Mouse (Mus musculus): ENCODE measurements around the gene Msi2. TPM values are rescaled to one million over a fixed set of nuclear protein-coding genes. Genes with fewer than 3 reads are reported as not detected.

Msi2 gene
- total RNA-seq, 1 experiment from 2014 or later, result 189 TPM

- DNase-seq, result no peak
These were observed 281.7 kb downstream of the Msi2 start for GRCm38 (mm10) chr11:88436596-88436995.

GRCm38 (mm10) chr11:88435543-88435942 is 282.8 kb downstream of the Msi2 start:
- DNase-seq, result no peak

- no peak for DNase-seq
These were observed 286.7 kb downstream of the Msi2 start for GRCm38 (mm10) chr11:88431363-88432269.

- no peak for DNase-seq
These were observed 288.0 kb downstream of the Msi2 start for GRCm38 (mm10) chr11:88430292-88430691.

GRCm38 (mm10) chr11:88429680-88430079 is 288.6 kb downstream of the Msi2 start:
- DNase-seq, result no peak

GRCm38 (mm10) chr11:88425631-88426101 is 292.6 kb downstream of the Msi2 start:
- DNase-seq, result no peak

GRCm38 (mm10) chr11:88424034-88424767 is 294.1 kb downstream of the Msi2 start:
- no peak for DNase-seq

- no peak for DNase-seq
These were observed 297.2 kb downstream of the Msi2 start for GRCm38 (mm10) chr11:88421057-88421578.

GRCm38 (mm10) chr11:88419657-88420366 is 298.5 kb downstream of the Msi2 start:
- no peak for DNase-seq

- no peak for DNase-seq
These were observed 299.2 kb downstream of the Msi2 start for GRCm38 (mm10) chr11:88419064-88419463.

GRCm38 (mm10) chr11:88414157-88414870 is 304.0 kb downstream of the Msi2 start:
- DNase-seq, result no peak

- DNase-seq, result peak; percentile 71
These were observed 305.8 kb downstream of the Msi2 start for GRCm38 (mm10) chr11:88412423-88413094.

GRCm38 (mm10) chr11:88408305-88408704 is 310.0 kb downstream of the Msi2 start:
- DNase-seq, result no peak

GRCm38 (mm10) chr11:88406408-88406915 is 311.9 kb downstream of the Msi2 start:
- no peak for DNase-seq

- DNase-seq, result no peak
These were observed 313.3 kb downstream of the Msi2 start for GRCm38 (mm10) chr11:88404816-88405613.

- DNase-seq, result no peak
These were observed 314.1 kb downstream of the Msi2 start for GRCm38 (mm10) chr11:88404247-88404677.

- peak; percentile 28 for DNase-seq
These were observed 316.0 kb downstream of the Msi2 start for GRCm38 (mm10) chr11:88402290-88402689.

GRCm38 (mm10) chr11:88401333-88401732 is 317.0 kb downstream of the Msi2 start:
- no peak for DNase-seq

- DNase-seq, result no peak
These were observed 317.4 kb downstream of the Msi2 start for GRCm38 (mm10) chr11:88400926-88401325.

GRCm38 (mm10) chr11:88400235-88400634 is 318.1 kb downstream of the Msi2 start:
- DNase-seq, result peak; percentile 37
